ENCODE assay signal across 11 mouse cellular contexts in genomic region chr11:100967881-100968420, GRCm38 (mm10). TPM values are rescaled to one million over a fixed set of nuclear protein-coding genes. Genes with fewer than 3 reads are reported as not detected.
A peak's percentile ranks its signal among the peaks of the same experiment; 100 is the strongest.
DNase-seq lines count a peak whose midpoint lies in the region; ATAC-seq and TF ChIP-seq lines count a peak whose summit lies in the region.
"Had no signal": no experiment of that assay in that cellular context is flagged by ENCODE, and none has a peak within 500 bp of the region (broad histone marks: within the 10 kb centered on the region; RNA-seq: fewer than 3 reads in every experiment).

No protein-coding gene starts in this region.

- no peak for DNase-seq in heart, postnatal 25 days (ENCODE audit: low spot score)
- DNase-seq in lung, postnatal 25 days (ENCODE audit: low spot score) = no peak
- DNase-seq in thymus, postnatal 0 days (ENCODE audit: low spot score) = no peak
- DNase-seq: gastrocnemius, postnatal 10 days; thymus, postnatal 4 days had no signal

- peak overlapping the region; percentile 98 for H3K27ac ChIP-seq in heart, embryonic 13.5 days (replicated peaks)
- peak overlapping the region; percentile 92 for H3K27ac ChIP-seq in lung, embryonic 16.5 days (ENCODE audit: low read length)
- peak overlapping the region; percentile 85; the same call in 1 of the 2 replicates for H3K27ac ChIP-seq in embryonic fibroblast, embryonic 13.5 days (ENCODE audit: insufficient read depth, low read length)
- H3K27ac ChIP-seq: liver, embryonic 14.5 days had no signal

- H3K79me2 ChIP-seq in myocyte (ENCODE audit: control insufficient read depth, insufficient read depth) = peaks cover 73% of the 10 kb centered on the region

- peaks cover 38% of the 10 kb centered on the region for H3K36me3 ChIP-seq in heart, embryonic 13.5 days
- peaks cover 3% of the 10 kb centered on the region for H3K36me3 ChIP-seq in lung, embryonic 16.5 days (ENCODE audit: control insufficient read depth, insufficient read depth, low read length)
- no peaks in the 10 kb centered on the region for H3K36me3 ChIP-seq in myocyte (ENCODE audit: control insufficient read depth, insufficient read depth)

- peak overlapping the region; percentile 85 for H3K4me3 ChIP-seq in heart, embryonic 13.5 days
- H3K4me3 ChIP-seq in lung, embryonic 16.5 days (ENCODE audit: low read length) = peak overlapping the region; percentile 70
- peak overlapping the region; percentile 83 for H3K4me3 ChIP-seq in embryonic fibroblast, embryonic 13.5 days (ENCODE audit: insufficient read depth, low read length)
- H3K4me3 ChIP-seq in myocyte = peak overlapping the region; percentile 98

- intact Hi-C loops in heart, postnatal 25 days (cut with DNase I) = loop anchor here (10.0 kb wide), 1 partner anchor 1077 kb away; the partner anchor contains the start of gene Cd300lg

- WGBS in heart, embryonic 13.5 days = 48% methylated on average over 5 of the region's 5 CpGs
- WGBS in lung, embryonic 16.5 days = 73% methylated on average over 5 of the region's 5 CpGs

- H3K27me3 ChIP-seq in heart, embryonic 13.5 days (replicated peaks) = no peaks in the 10 kb centered on the region
- no peaks in the 10 kb centered on the region for H3K27me3 ChIP-seq in lung, embryonic 16.5 days (ENCODE audit: control insufficient read depth, insufficient read depth, low read depth, low read length)
- no peaks in the 10 kb centered on the region for H3K27me3 ChIP-seq in myocyte (ENCODE audit: control insufficient read depth, insufficient read depth, insufficient read length)

- H3K4me2 ChIP-seq in heart, embryonic 13.5 days = peak overlapping the region; percentile 79
- peak overlapping the region; percentile 76 for H3K4me2 ChIP-seq in lung, embryonic 16.5 days (ENCODE audit: low read depth, low read length)
- peak overlapping the region; percentile 81 for H3K4me2 ChIP-seq in myocyte (ENCODE audit: low read depth)

- no peak for ATAC-seq in heart, embryonic 13.5 days (ENCODE audit: extremely low read depth, insufficient number of reproducible peaks, low FRiP score, low TSS enrichment)
- ATAC-seq in lung, embryonic 16.5 days (ENCODE audit: low read depth) = no peak
- ATAC-seq in inflammation-experienced regulatory T-cells, adult 6 months = no peak

- no peak for TF ChIP-seq CTCF in embryonic fibroblast, embryonic 13.5 days (IDR thresholded peaks at IDR 0.05; ENCODE audit: borderline replicate concordance, insufficient read depth, low read length)

- peaks cover 69% of the 10 kb centered on the region for H3K4me1 ChIP-seq in heart, embryonic 13.5 days
- peaks cover 45% of the 10 kb centered on the region for H3K4me1 ChIP-seq in lung, embryonic 16.5 days (replicated peaks; ENCODE audit: control insufficient read depth, insufficient read depth, low read length)
- H3K4me1 ChIP-seq in embryonic fibroblast, embryonic 13.5 days (ENCODE audit: control insufficient read depth, insufficient read depth, low read length) = peaks cover 15% of the 10 kb centered on the region; the same call in 1 of the 2 replicates

- H3K9ac ChIP-seq in heart, embryonic 13.5 days = peak overlapping the region; percentile 99
- H3K9ac ChIP-seq in lung, embryonic 16.5 days (ENCODE audit: low read length) = peak overlapping the region; percentile 84
- H3K9ac ChIP-seq: liver, embryonic 14.5 days had no signal

- H3ac ChIP-seq in myocyte (ENCODE audit: control insufficient read depth, insufficient read length) = peak overlapping the region; percentile 61

- no peak; the same call in 1 of the 2 replicates for TF ChIP-seq POLR2A in embryonic fibroblast, embryonic 13.5 days (IDR thresholded peaks at IDR 0.05; ENCODE audit: low read depth, low read length)
- no peak for TF ChIP-seq POLR2A in myocyte (IDR thresholded peaks at IDR 0.05; ENCODE audit: insufficient read length, low read depth)

- H3K9me3 ChIP-seq in heart, embryonic 13.5 days = no peaks in the 10 kb centered on the region
- no peaks in the 10 kb centered on the region for H3K9me3 ChIP-seq in lung, embryonic 16.5 days (ENCODE audit: control insufficient read depth, low read length)

TF ChIP-seq in myocyte, 11 proteins besides CTCF, POLR2A, EP300 and RAD21:
- TF ChIP-seq MAX (IDR thresholded peaks at IDR 0.05; ENCODE audit: low read depth) = no peak
- TF ChIP-seq MYOD1 (IDR thresholded peaks at IDR 0.05; ENCODE audit: control insufficient read depth in 1 of 3, insufficient read length in 2 of 3, low read depth in 2 of 3) = no peak
- no peak for TF ChIP-seq USF1 (IDR thresholded peaks at IDR 0.05; ENCODE audit: low read depth)
- no peak for TF ChIP-seq SRF (IDR thresholded peaks at IDR 0.05; ENCODE audit: control insufficient read depth, insufficient read length, low read depth)
- TF ChIP-seq TCF3 (IDR thresholded peaks at IDR 0.05; ENCODE audit: insufficient read length, low read depth) = no peak
- no peak for TF ChIP-seq REST (IDR thresholded peaks at IDR 0.05; ENCODE audit: insufficient read depth, insufficient read length)
- TF ChIP-seq TCF12 (IDR thresholded peaks at IDR 0.05; ENCODE audit: insufficient read depth, poor library complexity, severe bottlenecking) = no peak
- TF ChIP-seq POLR2AphosphoS2 (IDR thresholded peaks at IDR 0.05; ENCODE audit: insufficient read length, low read depth) = no peak
- no peak for TF ChIP-seq MYOG (IDR thresholded peaks at IDR 0.05; ENCODE audit: control insufficient read depth in 1 of 3, insufficient read depth in 1 of 3, insufficient read length in 2 of 3, low read depth in 2 of 3)
- TF ChIP-seq CEBPB (IDR thresholded peaks at IDR 0.05; ENCODE audit: insufficient read depth, poor library complexity, severe bottlenecking) = no peak
- TF ChIP-seq E2F4 (IDR thresholded peaks at IDR 0.05; ENCODE audit: insufficient read depth) = no peak

RNA-seq across cellular contexts. Expression of gene Cavin1, which starts 2.7 kb away (rescaled TPM):
- 348 and 370 TPM in 2 replicates for polyA plus RNA-seq in heart, embryonic 13.5 days (2015; fragmentation: Nextera tagmentation; extraction: Ambion mirVana)
- 100 to 1,000 TPM; 275 to 277 TPM for total RNA-seq in heart, postnatal 25 days (2021)
- 461 and 464 TPM in 2 replicates for polyA plus RNA-seq in lung, embryonic 16.5 days (2015; fragmentation: Nextera tagmentation; extraction: Ambion mirVana)
- polyA plus RNA-seq in embryonic fibroblast, embryonic 13.5 days (2011; ENCODE audit: insufficient read length, low read depth, missing spikeins) = 387 and 486 TPM in 2 replicates
- polyA plus RNA-seq in myocyte (2012; fragmentation: generic; extraction: Trizol) = 284 TPM
- polyA plus RNA-seq in thymus, postnatal 0 days (2015; fragmentation: Nextera tagmentation; extraction: Ambion mirVana) = 61.0 and 64.2 TPM in 2 replicates
- polyA plus RNA-seq in inflammation-experienced regulatory T-cells, adult 6 months (2017; shearing (Covaris generic)) = under 1 TPM in 2 of 3 experiments, not detected in 1; 0.09 to 0.26 TPM

RNA-seq across cellular contexts. Expression of gene Stat3, which starts 28.6 kb away (rescaled TPM):
- polyA plus RNA-seq in heart, embryonic 13.5 days (2015; fragmentation: Nextera tagmentation; extraction: Ambion mirVana) = 41.8 and 42.9 TPM in 2 replicates
- total RNA-seq in heart, postnatal 25 days (2021) = 100 to 1,000 TPM in 1 of 2 experiments, 10 to 100 TPM in 1; 91.3 to 119 TPM
- polyA plus RNA-seq in lung, embryonic 16.5 days (2015; fragmentation: Nextera tagmentation; extraction: Ambion mirVana) = 58.5 and 63.7 TPM in 2 replicates
- polyA plus RNA-seq in embryonic fibroblast, embryonic 13.5 days (2011; ENCODE audit: insufficient read length, low read depth, missing spikeins) = 122 and 158 TPM in 2 replicates
- polyA plus RNA-seq in myocyte (2012; fragmentation: generic; extraction: Trizol) = 93.7 TPM
- 79.7 and 84.2 TPM in 2 replicates for polyA plus RNA-seq in thymus, postnatal 0 days (2015; fragmentation: Nextera tagmentation; extraction: Ambion mirVana)
- 100 to 1,000 TPM in 1 of 3 experiments, 10 to 100 TPM in 2; 79.3 to 111 (median 99.2) TPM for polyA plus RNA-seq in inflammation-experienced regulatory T-cells, adult 6 months (2017; shearing (Covaris generic))

RNA-seq across cellular contexts. Expression of gene Atp6v0a1, which starts 41.3 kb away (rescaled TPM):
- 54.9 and 58.1 TPM in 2 replicates for polyA plus RNA-seq in heart, embryonic 13.5 days (2015; fragmentation: Nextera tagmentation; extraction: Ambion mirVana)
- 10 to 100 TPM; 84.7 to 87.3 TPM for total RNA-seq in heart, postnatal 25 days (2021)
- 36.7 and 36.9 TPM in 2 replicates for polyA plus RNA-seq in lung, embryonic 16.5 days (2015; fragmentation: Nextera tagmentation; extraction: Ambion mirVana)
- polyA plus RNA-seq in embryonic fibroblast, embryonic 13.5 days (2011; ENCODE audit: insufficient read length, low read depth, missing spikeins) = 43.7 and 50.7 TPM in 2 replicates
- 45.0 TPM for polyA plus RNA-seq in myocyte (2012; fragmentation: generic; extraction: Trizol)
- polyA plus RNA-seq in thymus, postnatal 0 days (2015; fragmentation: Nextera tagmentation; extraction: Ambion mirVana) = 17.6 and 19.1 TPM in 2 replicates
- 1 to 10 TPM; 1.3 to 7.7 (median 6.8) TPM for polyA plus RNA-seq in inflammation-experienced regulatory T-cells, adult 6 months (2017; shearing (Covaris generic))

Comparison
In these comparisons a context has a peak if more than half of its experiments do, and no peak if none do; other contexts are left out.
1. RNA of gene Cavin1, which starts 2.7 kb away (polyA plus RNA-seq): 461 to 464 TPM in lung, embryonic 16.5 days, 387 to 486 TPM in embryonic fibroblast, embryonic 13.5 days, 348 to 370 TPM in heart, embryonic 13.5 days, 284 TPM in myocyte (single experiment) and 61.0 to 64.2 TPM in thymus, postnatal 0 days; 0.09 to 0.26 TPM in inflammation-experienced regulatory T-cells, adult 6 months; every median in the first group is over 10 times any median in the second.
2. Peak in every context shown above with its lines, with median percentiles within 50 percentile points of each other: H3K27ac ChIP-seq, H3K4me2 ChIP-seq and H3K4me3 ChIP-seq.